Mouse (Mus musculus): Measurements from ENCODE around the gene Adamts17. TPM values are rescaled to one million over a fixed set of nuclear protein-coding genes. Genes with fewer than 3 reads are reported as not detected.
A peak's percentile ranks its signal among the peaks of the same experiment; 100 is the strongest.

Gene Adamts17
- total RNA-seq, 1 experiment from 2014 or later: 1.2 TPM

- peak; percentile 54 for ATAC-seq (replicated peaks; ENCODE audit: low read depth, poor library complexity, severe bottlenecking)
These were observed 180.4 kb downstream of the Adamts17 start for GRCm38 (mm10) chr7:67019937-67020336.

DNA sequence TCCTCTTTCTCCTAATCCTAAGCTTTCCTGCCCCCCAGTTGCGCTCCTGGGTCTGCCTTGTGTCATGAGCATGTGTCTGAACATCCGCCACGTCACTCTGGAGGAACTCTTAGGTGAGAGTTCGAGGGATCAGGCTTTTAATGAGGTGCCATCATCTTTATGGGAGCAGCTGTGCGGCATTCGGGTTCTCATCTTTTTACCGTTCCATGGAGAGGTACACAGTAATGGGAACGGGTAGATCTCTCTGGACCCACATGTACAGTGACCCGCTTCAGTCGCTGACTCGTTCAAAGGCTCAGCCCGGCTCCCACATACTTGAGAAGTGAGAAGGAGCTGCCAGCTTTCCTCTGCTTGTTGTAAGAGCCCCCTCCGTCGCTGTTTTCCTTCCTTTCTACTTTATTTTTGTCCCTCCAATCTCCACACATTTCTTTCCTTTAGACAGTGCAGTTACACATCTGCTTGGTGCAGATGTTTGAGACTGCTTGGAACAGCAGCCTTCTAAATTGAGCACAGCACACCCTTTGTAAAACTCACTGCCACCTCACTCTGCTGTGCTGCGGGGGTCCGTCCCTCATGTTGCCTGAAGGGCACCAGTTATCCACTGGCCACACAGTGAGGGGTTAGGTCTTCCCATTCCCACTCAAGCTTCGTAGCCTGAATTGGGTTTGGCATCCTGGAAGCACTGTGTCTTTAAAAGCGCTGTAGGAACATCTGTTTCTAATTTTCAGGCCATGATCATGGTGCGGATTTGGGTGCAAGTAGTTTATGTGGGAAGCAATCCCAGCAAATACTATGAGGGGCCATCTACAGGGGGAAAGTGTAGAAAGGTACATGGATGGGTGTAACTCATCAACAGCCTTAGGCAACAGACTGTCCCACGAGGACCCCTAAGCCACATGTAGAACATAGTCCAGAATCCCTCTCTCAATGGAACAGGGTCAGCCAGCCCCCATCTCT is 186.9 kb downstream of the Adamts17 start:
- ATAC-seq (replicated peaks; ENCODE audit: low read depth, poor library complexity, severe bottlenecking): no peak

- ATAC-seq (replicated peaks; ENCODE audit: low read depth, poor library complexity, severe bottlenecking): no peak
These were observed 187.7 kb downstream of the Adamts17 start for GRCm38 (mm10) chr7:67027216-67027615.

DNA sequence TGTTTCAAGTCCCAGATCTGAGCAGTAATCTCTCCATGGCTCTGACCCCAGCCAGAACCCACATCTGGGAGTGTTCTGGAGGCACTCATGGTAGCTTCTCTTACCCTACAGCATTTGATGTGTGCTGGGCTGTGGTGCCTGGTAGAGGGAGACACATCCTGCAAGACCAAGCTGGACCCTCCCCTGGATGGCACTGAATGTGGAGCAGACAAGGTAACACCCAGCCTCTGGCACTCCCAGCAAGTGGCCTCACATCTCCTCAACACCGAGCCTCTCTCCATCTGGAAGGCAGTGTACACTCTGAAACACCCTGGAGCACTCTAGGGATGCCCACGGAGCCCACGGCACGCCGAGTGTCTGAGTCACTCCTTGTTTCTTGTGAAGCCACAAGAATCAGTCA is 188.2 kb downstream of the Adamts17 start:
- no peak for ATAC-seq (replicated peaks; ENCODE audit: low read depth, poor library complexity, severe bottlenecking)

DNA sequence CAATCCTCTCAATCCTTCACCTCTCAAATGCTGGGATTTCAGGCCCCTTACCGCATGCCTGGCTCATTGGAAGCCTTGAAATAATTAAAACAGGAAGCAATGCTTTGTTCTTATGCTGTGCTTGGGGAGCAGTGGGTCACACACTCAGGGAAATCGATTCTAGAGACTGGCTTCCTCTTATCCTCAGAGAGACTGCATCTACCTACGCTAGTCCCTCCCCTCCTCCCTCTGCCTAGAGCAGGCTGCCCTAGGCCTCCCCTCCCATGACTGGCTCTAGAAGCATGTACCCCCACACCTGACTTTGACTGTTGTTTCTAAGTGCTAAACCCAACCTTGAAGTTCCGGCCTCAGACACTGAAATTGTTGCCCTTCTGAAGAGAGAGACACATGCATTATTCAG is 189.4 kb downstream of the Adamts17 start:
- ATAC-seq (replicated peaks; ENCODE audit: low read depth, poor library complexity, severe bottlenecking): 0 out of 2 replicates have a peak, but pooled peaks have one; percentile 30

- no peak for ATAC-seq (replicated peaks; ENCODE audit: low read depth, poor library complexity, severe bottlenecking)
These were observed 189.9 kb downstream of the Adamts17 start for GRCm38 (mm10) chr7:67029481-67029880.

DNA sequence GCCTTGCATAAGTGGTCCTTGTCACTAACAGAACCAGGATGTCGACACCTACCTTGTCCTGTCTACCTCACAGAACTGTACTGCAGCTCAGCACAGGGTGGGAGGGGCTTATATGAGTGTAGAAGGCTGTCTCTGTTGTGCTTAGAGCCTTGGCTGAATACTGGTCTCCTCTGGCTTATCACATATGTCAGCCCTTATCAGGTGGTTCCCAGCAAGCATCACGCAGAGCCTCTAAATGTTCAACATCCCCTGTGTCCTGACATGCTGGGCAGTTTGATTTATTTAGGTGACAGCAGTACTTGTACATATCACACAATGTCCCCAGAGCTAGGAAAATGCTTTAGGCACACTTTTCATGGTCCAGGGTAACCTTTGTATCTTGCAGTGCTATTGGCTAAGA is 191.7 kb downstream of the Adamts17 start:
- ATAC-seq (replicated peaks; ENCODE audit: low read depth, poor library complexity, severe bottlenecking): peak; percentile 67

DNA sequence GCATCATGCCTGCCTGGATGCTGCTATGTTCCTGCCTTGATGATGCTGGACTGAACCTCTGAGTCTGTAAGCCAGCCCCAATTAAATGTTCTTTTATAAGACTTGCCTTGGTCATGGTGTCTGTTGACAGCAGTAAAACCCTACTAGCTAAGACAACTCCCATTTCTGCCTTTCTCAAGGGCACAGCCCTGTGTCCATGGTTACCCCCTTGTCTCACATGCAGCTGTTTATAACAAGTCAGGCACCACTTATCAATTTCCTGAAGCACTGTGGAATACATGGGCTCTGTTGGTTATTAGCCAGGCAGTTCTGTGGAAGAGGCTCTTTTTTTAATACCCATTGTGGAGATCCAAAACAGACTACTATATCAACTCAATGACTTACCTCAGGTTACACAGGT is 193.1 kb downstream of the Adamts17 start:
- ATAC-seq (replicated peaks; ENCODE audit: low read depth, poor library complexity, severe bottlenecking): peak; percentile 50

GRCm38 (mm10) chr7:67034369-67034768 is 194.8 kb downstream of the Adamts17 start:
- no peak for ATAC-seq (replicated peaks; ENCODE audit: low read depth, poor library complexity, severe bottlenecking)

DNA sequence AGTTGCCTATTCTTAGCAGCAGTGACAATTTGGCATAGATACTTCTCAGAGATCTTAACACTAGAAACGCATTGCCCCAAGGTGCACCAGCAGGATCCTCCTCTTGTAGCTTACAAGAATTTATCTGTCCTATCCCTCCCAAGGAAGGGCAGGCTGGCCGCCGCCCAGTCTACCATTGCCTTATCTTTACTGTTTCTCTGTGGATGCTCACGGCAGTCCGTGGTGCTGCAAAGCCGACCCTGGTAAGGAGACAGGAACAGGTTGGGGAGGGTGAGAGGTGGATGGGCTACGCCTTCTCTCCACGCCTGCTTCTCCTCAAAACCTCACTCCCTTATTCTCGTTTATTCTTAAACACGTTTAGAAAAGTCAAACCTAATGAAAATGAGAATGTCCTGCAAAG is 195.7 kb downstream of the Adamts17 start:
- no peak for ATAC-seq (replicated peaks; ENCODE audit: low read depth, poor library complexity, severe bottlenecking)

- no peak for ATAC-seq (replicated peaks; ENCODE audit: low read depth, poor library complexity, severe bottlenecking)
These were observed 196.1 kb downstream of the Adamts17 start for GRCm38 (mm10) chr7:67035661-67036060.

DNA sequence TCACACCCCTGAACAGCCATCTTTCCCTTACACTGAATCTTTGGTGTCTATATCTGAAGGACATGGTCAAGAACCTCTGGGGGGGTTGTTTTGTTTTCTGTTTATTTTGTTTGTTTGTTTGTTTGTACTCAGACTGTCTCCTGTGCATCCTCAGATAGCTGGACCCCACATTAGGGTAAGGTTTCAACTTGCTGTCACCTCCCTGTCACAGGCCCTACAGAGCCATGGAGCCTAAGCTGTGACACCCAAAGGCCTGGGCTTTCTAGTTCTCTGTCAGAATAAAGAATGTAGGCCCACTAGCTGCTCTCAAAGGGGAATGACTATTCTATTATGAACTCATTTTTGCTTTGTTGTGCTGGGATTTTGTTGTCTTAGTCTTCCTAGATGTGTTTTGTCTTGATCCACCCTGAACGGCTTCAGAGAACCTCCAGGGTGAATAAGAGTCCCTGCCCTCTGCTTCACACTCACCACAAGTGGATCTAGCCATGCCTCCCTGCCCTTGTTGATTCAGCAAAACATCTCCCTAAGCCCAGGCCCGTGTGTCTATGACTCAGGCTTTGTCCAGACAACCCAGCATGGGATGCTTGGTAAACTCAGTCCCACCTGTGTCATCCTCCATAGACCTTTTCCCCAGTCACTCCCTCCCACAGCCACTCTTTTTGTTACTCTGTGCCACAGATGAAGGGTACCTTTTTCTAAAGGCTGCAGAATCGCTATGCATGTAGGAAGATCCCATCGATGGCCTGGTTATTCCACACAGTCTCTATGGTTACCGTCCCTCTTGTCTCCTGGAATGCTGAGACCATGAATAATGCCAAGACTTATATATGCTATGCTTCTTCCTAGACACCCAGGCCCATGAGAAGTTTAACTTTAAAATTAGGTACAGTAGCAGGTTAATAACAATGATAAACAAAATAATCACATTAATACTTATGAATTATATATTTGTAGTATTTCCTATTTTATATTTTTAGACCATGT is 197.3 kb downstream of the Adamts17 start:
- no peak for ATAC-seq (replicated peaks; ENCODE audit: low read depth, poor library complexity, severe bottlenecking)

DNA sequence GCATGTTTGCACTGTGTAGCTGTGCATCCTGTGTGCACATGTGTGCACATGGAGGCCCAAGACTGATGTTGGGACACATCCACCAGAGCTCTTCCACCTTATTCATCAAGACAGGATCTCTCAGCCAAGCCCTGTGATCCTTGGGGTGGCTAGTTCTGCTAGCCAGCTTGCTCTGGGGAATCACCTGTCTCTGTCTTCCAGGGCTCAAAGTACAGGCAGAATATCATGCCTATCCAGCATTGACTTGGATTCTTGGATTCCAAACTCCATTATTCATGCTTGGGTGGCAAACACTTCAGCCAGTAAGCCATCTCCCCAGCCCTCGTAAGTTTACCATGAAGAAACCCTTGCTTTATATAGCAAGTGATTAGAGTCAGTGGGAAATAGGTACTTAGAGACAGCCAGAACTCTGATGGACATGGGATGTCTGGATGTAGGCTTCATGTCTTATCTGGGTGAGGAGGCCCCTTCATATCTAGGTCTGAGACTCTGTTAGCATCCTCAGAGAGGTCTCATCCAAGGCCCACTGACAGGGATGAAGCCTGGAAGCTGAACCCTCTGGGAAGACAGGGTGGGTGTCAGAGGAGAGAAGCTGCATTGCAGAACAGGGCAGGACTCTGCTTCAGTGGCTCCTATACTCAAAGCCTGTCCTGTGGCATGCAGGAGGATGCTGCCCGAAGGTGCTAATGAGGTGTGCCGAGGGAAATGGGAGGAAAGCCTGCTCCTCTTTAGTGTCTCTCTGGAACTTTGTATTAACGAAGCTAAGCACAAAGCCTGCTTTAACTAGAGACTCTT is 198.4 kb downstream of the Adamts17 start:
- no peak for ATAC-seq (replicated peaks; ENCODE audit: low read depth, poor library complexity, severe bottlenecking)

GRCm38 (mm10) chr7:67039143-67039542 is 199.6 kb downstream of the Adamts17 start:
- 0 out of 2 replicates have a peak, but pooled peaks have one; percentile 39 for ATAC-seq (replicated peaks; ENCODE audit: low read depth, poor library complexity, severe bottlenecking)

DNA sequence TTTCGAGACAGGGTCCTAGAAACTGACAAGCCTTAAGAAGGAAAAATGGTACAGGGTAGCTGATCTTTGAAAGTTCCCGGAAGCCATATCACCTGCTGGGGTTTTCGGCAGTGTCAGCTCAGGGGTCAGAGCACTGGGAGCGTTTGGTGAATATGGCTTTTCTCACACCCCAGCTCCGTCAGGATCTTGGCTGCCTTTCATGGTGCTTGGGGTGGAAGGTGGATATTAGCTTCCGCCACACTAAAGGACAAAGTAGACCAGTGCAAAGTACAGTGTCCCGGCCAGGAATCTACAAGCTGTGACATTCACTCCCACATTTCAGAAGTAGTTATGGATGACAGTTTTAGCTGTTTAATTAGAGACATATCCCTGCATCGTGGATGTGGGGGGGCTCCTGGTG is 200.3 kb downstream of the Adamts17 start:
- ATAC-seq (replicated peaks; ENCODE audit: low read depth, poor library complexity, severe bottlenecking): no peak

DNA sequence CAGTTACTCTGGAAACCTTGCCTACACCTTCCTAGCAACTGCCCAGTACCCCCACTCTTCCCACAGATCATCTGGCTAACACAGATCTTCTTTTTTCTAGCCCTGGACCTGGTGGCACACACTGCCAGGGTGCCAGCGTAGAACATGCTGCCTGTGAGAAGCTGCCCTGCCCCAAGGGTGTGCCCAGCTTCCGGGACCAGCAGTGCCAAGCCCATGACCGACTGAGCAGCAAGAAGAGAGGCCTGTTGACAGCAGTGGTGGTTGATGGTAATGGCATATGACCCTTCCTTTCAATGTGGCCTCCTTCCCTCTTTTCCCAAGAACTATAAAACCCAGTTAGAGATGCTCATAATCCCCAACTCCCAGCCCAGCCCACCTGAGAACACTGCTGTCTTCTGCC is 202.2 kb downstream of the Adamts17 start:
- ATAC-seq (replicated peaks; ENCODE audit: low read depth, poor library complexity, severe bottlenecking): no peak

DNA sequence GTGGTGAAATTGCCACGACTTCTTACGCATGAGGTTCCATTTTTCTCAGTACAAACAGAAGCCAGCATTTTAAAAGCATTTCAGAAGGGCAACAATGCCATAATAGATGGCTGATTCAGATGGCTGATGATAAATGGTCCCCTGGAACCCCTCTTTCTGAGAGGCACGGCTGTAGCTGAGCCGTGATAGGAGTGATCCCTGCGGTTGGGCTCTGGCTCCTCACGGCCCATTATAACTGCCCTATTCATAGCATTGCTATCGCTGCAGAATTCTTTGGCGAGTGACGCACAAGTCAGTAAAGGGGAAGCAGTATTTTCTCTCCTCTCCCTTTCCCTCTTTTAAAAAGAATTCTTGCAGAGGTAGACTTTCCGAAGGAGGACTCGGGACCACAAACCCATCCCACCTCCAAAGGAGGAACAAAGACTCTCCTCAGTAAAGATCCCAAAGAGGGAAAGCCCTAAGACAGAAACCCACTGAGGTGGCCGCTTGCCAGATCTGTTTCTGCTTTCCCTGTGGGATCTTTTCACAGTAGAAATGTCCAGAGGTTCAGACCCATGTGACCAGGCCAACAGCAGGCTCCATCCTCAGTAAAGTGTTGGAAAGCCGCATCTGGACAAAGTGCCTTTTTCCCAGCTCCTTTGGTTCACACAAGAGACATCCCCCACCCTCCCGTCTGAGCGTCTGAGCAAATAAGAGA is 204.7 kb downstream of the Adamts17 start:
- no peak for ATAC-seq (replicated peaks; ENCODE audit: low read depth, poor library complexity, severe bottlenecking)

DNA sequence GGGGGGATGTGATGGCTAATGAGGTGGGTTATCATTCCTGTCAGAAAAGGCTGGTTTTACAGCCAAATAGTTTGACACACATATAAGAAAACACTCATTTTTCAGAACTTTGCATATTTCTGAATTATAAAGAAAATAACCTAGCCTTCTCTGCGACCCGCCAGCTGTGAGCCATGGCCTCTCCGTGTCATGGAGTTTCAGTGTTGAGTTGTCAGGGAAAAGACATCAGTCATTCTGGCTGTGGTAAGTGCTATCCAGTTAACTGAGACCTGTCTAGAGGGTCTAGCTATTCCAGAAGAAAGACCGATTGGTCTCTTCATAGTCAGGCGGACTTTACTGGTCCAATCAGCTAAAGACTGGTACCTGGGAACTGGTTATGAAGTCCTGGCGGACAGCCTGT is 205.7 kb downstream of the Adamts17 start:
- ATAC-seq (replicated peaks; ENCODE audit: low read depth, poor library complexity, severe bottlenecking): no peak

DNA sequence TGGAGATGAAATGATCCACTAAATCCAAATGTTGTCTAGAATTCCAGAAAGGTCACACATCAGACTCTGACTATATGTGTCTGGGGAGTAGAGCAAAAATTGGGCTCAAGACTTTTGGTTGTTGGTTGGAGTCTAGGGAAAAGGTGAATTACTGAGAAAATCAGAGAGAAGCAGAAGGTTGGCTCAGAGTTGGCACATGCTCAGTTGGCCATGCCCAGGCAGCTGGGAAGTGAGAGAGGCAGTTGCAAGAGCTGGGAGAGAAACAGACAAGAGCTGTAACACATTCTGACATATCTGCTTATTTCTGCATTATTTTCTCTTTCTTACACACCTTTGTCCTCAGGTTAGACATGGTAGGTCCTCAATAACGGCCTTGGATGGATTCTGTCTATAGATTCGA is 209.7 kb downstream of the Adamts17 start:
- no peak for ATAC-seq (replicated peaks; ENCODE audit: low read depth, poor library complexity, severe bottlenecking)
